Mouse (Mus musculus): ENCODE data around the gene Col23a1. TPM values are rescaled to one million over a fixed set of nuclear protein-coding genes. Genes with fewer than 3 reads are reported as not detected.

Col23a1 gene
- polyA plus RNA-seq, 1 experiment: 10.3 TPM

- Histone ChIP-seq H3K4me2 (ENCODE audit: low read depth) (no peak overlapping the region), H3K27me3 (ENCODE audit: control insufficient read depth, insufficient read depth, insufficient read length) (no peaks in the 10 kb centered on the region), H3K36me3 (ENCODE audit: control insufficient read depth, insufficient read depth) (no peaks in the 10 kb centered on the region), H3K4me3 (no peak overlapping the region), H3K79me2 (ENCODE audit: control insufficient read depth, insufficient read depth) (no peaks in the 10 kb centered on the region), H3ac (ENCODE audit: control insufficient read depth, insufficient read length) (no peak overlapping the region)
- TF ChIP-seq CEBPB (IDR thresholded peaks at IDR 0.05; ENCODE audit: insufficient read depth, poor library complexity, severe bottlenecking) (no peak), E2F4 (IDR thresholded peaks at IDR 0.05; ENCODE audit: insufficient read depth) (no peak), POLR2AphosphoS2 (IDR thresholded peaks at IDR 0.05; ENCODE audit: insufficient read length, low read depth) (no peak), POLR2A (IDR thresholded peaks at IDR 0.05; ENCODE audit: insufficient read length, low read depth) (no peak), MYOG (IDR thresholded peaks at IDR 0.05; ENCODE audit: control insufficient read depth in 1 of 3, insufficient read depth in 1 of 3, insufficient read length in 2 of 3, low read depth in 2 of 3) (no peak), SRF (IDR thresholded peaks at IDR 0.05; ENCODE audit: control insufficient read depth, insufficient read length, low read depth) (no peak), MAX (IDR thresholded peaks at IDR 0.05; ENCODE audit: low read depth) (no peak), TCF12 (IDR thresholded peaks at IDR 0.05; ENCODE audit: insufficient read depth, poor library complexity, severe bottlenecking) (no peak), MYOD1 (IDR thresholded peaks at IDR 0.05; ENCODE audit: control insufficient read depth in 1 of 3, insufficient read length in 2 of 3, low read depth in 2 of 3) (no peak), REST (IDR thresholded peaks at IDR 0.05; ENCODE audit: insufficient read depth, insufficient read length) (no peak), TCF3 (IDR thresholded peaks at IDR 0.05; ENCODE audit: insufficient read length, low read depth) (no peak), USF1 (IDR thresholded peaks at IDR 0.05; ENCODE audit: low read depth) (no peak)
Measured at GRCm38 (mm10) chr11:51426155-51426554, 136.4 kb downstream of the Col23a1 start.

- no peak overlapping the region for H3K4me3 ChIP-seq
- no peak overlapping the region for H3K4me2 ChIP-seq (ENCODE audit: low read depth)
- no peaks in the 10 kb centered on the region for H3K36me3 ChIP-seq (ENCODE audit: control insufficient read depth, insufficient read depth)
- no peak overlapping the region for H3ac ChIP-seq (ENCODE audit: control insufficient read depth, insufficient read length)
- TF ChIP-seq MYOD1 (IDR thresholded peaks at IDR 0.05; ENCODE audit: control insufficient read depth in 1 of 3, insufficient read length in 2 of 3, low read depth in 2 of 3) (peak in 1 of 3 experiments; percentile 9), REST (IDR thresholded peaks at IDR 0.05; ENCODE audit: insufficient read depth, insufficient read length) (no peak), MAX (IDR thresholded peaks at IDR 0.05; ENCODE audit: low read depth) (no peak)
- no peaks in the 10 kb centered on the region for H3K27me3 ChIP-seq (ENCODE audit: control insufficient read depth, insufficient read depth, insufficient read length)
- H3K79me2 ChIP-seq (ENCODE audit: control insufficient read depth, insufficient read depth): no peaks in the 10 kb centered on the region
Measured at GRCm38 (mm10) chr11:51429428-51430179, 139.9 kb downstream of the Col23a1 start.

GRCm38 (mm10) chr11:51430180-51430578, 140.5 kb downstream of the Col23a1 start:
- Histone ChIP-seq H3K27me3 (ENCODE audit: control insufficient read depth, insufficient read depth, insufficient read length) (no peaks in the 10 kb centered on the region), H3K79me2 (ENCODE audit: control insufficient read depth, insufficient read depth) (no peaks in the 10 kb centered on the region), H3ac (ENCODE audit: control insufficient read depth, insufficient read length) (no peak overlapping the region), H3K4me3 (no peak overlapping the region), H3K4me2 (ENCODE audit: low read depth) (no peak overlapping the region), H3K36me3 (ENCODE audit: control insufficient read depth, insufficient read depth) (no peaks in the 10 kb centered on the region)
- TF ChIP-seq TCF12 (IDR thresholded peaks at IDR 0.05; ENCODE audit: insufficient read depth, poor library complexity, severe bottlenecking): no peak
- no peak for TF ChIP-seq USF1 (IDR thresholded peaks at IDR 0.05; ENCODE audit: low read depth)
- TF ChIP-seq POLR2A (IDR thresholded peaks at IDR 0.05; ENCODE audit: insufficient read length, low read depth): no peak
- no peak for TF ChIP-seq SRF (IDR thresholded peaks at IDR 0.05; ENCODE audit: control insufficient read depth, insufficient read length, low read depth)
- TF ChIP-seq REST (IDR thresholded peaks at IDR 0.05; ENCODE audit: insufficient read depth, insufficient read length): no peak
- TF ChIP-seq MYOG (IDR thresholded peaks at IDR 0.05; ENCODE audit: control insufficient read depth in 1 of 3, insufficient read depth in 1 of 3, insufficient read length in 2 of 3, low read depth in 2 of 3): no peak
- no peak for TF ChIP-seq MAX (IDR thresholded peaks at IDR 0.05; ENCODE audit: low read depth)
- TF ChIP-seq CEBPB (IDR thresholded peaks at IDR 0.05; ENCODE audit: insufficient read depth, poor library complexity, severe bottlenecking): no peak
- no peak for TF ChIP-seq TCF3 (IDR thresholded peaks at IDR 0.05; ENCODE audit: insufficient read length, low read depth)
- TF ChIP-seq E2F4 (IDR thresholded peaks at IDR 0.05; ENCODE audit: insufficient read depth): no peak
- no peak for TF ChIP-seq MYOD1 (IDR thresholded peaks at IDR 0.05; ENCODE audit: control insufficient read depth in 1 of 3, insufficient read length in 2 of 3, low read depth in 2 of 3)
- TF ChIP-seq POLR2AphosphoS2 (IDR thresholded peaks at IDR 0.05; ENCODE audit: insufficient read length, low read depth): no peak

GRCm38 (mm10) chr11:51431287-51431686, 141.6 kb downstream of the Col23a1 start:
- H3K27me3 ChIP-seq (ENCODE audit: control insufficient read depth, insufficient read depth, insufficient read length): no peaks in the 10 kb centered on the region
- H3K36me3 ChIP-seq (ENCODE audit: control insufficient read depth, insufficient read depth): no peaks in the 10 kb centered on the region
- no peak overlapping the region for H3K4me3 ChIP-seq
- H3K79me2 ChIP-seq (ENCODE audit: control insufficient read depth, insufficient read depth): no peaks in the 10 kb centered on the region
- no peak for TF ChIP-seq CEBPB (IDR thresholded peaks at IDR 0.05; ENCODE audit: insufficient read depth, poor library complexity, severe bottlenecking)
- no peak for TF ChIP-seq SRF (IDR thresholded peaks at IDR 0.05; ENCODE audit: control insufficient read depth, insufficient read length, low read depth)
- no peak for TF ChIP-seq POLR2A (IDR thresholded peaks at IDR 0.05; ENCODE audit: insufficient read length, low read depth)
- no peak overlapping the region for H3K4me2 ChIP-seq (ENCODE audit: low read depth)
- H3ac ChIP-seq (ENCODE audit: control insufficient read depth, insufficient read length): no peak overlapping the region

- Histone ChIP-seq H3K4me3 (no peak overlapping the region), H3K36me3 (ENCODE audit: control insufficient read depth, insufficient read depth) (no peaks in the 10 kb centered on the region), H3ac (ENCODE audit: control insufficient read depth, insufficient read length) (no peak overlapping the region), H3K79me2 (ENCODE audit: control insufficient read depth, insufficient read depth) (no peaks in the 10 kb centered on the region), H3K27me3 (ENCODE audit: control insufficient read depth, insufficient read depth, insufficient read length) (no peaks in the 10 kb centered on the region), H3K4me2 (ENCODE audit: low read depth) (peak overlapping the region; percentile 8)
- TF ChIP-seq POLR2AphosphoS2 (IDR thresholded peaks at IDR 0.05; ENCODE audit: insufficient read length, low read depth): no peak
- no peak for TF ChIP-seq E2F4 (IDR thresholded peaks at IDR 0.05; ENCODE audit: insufficient read depth)
- TF ChIP-seq MAX (IDR thresholded peaks at IDR 0.05; ENCODE audit: low read depth): no peak
- no peak for TF ChIP-seq TCF3 (IDR thresholded peaks at IDR 0.05; ENCODE audit: insufficient read length, low read depth)
- no peak for TF ChIP-seq SRF (IDR thresholded peaks at IDR 0.05; ENCODE audit: control insufficient read depth, insufficient read length, low read depth)
- no peak for TF ChIP-seq USF1 (IDR thresholded peaks at IDR 0.05; ENCODE audit: low read depth)
- no peak for TF ChIP-seq MYOG (IDR thresholded peaks at IDR 0.05; ENCODE audit: control insufficient read depth in 1 of 3, insufficient read depth in 1 of 3, insufficient read length in 2 of 3, low read depth in 2 of 3)
- TF ChIP-seq TCF12 (IDR thresholded peaks at IDR 0.05; ENCODE audit: insufficient read depth, poor library complexity, severe bottlenecking): no peak
- TF ChIP-seq CEBPB (IDR thresholded peaks at IDR 0.05; ENCODE audit: insufficient read depth, poor library complexity, severe bottlenecking): no peak
- TF ChIP-seq MYOD1 (IDR thresholded peaks at IDR 0.05; ENCODE audit: control insufficient read depth in 1 of 3, insufficient read length in 2 of 3, low read depth in 2 of 3): no peak
- TF ChIP-seq REST (IDR thresholded peaks at IDR 0.05; ENCODE audit: insufficient read depth, insufficient read length): no peak
- TF ChIP-seq POLR2A (IDR thresholded peaks at IDR 0.05; ENCODE audit: insufficient read length, low read depth): no peak
Measured at GRCm38 (mm10) chr11:51431968-51432367, 142.2 kb downstream of the Col23a1 start.

All from myocyte (in vitro differentiated cells).